Mouse (Mus musculus): Measurements from ENCODE around the gene Egfl7.

Egfl7 gene

DNA sequence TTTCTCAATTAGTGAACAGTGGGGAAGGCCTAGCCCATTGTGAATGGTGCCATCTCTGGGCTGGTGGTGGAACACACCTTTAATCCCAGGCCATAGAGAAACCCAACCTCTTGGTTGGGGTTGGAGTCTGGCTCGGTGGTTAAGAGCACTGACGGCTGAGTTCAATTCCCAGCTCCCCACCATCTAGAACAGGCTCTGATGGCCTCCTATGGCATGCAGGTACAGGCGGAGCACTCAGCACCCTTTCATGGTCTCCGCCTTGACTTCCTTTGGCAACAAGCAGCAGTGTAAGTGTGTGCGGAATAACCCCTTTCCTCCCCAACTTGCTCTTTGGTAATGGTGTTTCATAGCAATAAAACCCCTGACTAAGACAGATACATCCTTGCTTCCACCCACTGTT is 58.8 kb downstream of the Egfl7 start:
- no peak for DNase-seq (ENCODE audit: low spot score in 2 of 2)

GRCm38 (mm10) chr2:26639083-26639482 is 59.3 kb downstream of the Egfl7 start:
- peak; percentile 67 to 72 for DNase-seq (ENCODE audit: low spot score in 2 of 2)

DNA sequence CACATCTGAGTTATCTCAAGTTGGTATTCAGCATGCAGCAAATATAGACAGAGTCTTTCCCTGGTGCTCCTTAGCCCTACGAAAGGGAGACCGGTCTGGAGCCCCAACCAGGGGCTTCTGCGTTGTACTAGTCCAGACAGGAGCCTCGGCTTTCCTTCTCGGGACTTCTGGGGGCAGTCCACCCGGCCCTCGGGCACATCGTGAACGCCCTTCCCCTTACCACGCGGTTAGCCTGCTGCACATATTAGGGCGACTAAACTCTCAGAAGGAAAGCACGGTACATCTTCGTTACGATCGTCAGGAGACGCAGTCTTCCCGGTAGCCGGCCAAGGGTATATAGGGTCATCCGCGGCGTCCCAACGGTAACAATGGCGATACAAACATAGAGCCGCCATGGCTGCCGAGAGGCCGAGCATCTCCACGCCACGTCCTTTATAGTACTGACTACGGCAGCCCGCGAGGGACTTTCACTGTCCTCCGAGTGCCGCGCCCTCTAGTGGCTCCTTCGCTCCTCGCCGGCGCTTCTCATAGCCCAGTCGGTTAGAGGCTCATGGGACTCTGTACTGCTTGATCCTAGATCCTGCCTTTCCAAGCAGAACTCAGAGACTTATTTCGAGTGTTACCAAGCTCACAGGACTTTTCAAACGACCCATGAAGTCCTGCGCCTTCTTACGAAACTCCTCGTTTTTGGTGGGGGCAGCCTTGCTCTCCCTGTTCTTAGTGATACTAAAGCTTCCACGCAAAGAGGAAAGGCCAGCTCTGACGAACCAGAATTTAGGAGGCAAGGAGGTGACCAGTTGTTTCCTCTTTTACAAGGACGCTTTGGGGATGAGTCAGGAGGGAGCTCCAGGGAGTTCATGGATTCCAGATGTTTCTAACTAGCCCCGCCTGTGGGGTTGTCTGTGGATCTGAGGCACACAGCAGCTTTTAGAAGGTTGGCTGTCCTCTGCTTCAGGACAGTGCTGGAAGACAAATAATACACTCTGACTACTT is 60.3 kb downstream of the Egfl7 start:
- peak; percentile 92 to 95 for DNase-seq (ENCODE audit: low spot score in 2 of 2)

- DNase-seq (ENCODE audit: low spot score in 2 of 2): no peak
These were observed 61.3 kb downstream of the Egfl7 start for GRCm38 (mm10) chr2:26641006-26641647.

Measured in natural killer cell, adult 2 months (primary cell).